Mouse (Mus musculus) MEL (cell line): ENCODE measurements around the gene Add2. TPM values are rescaled to one million over a fixed set of nuclear protein-coding genes. Genes with fewer than 3 reads are reported as not detected.

Source experiments
- DNase-seq: peaks from one replicate; pipeline ENCODE4 v3.0.0; 2011; ENCODE audit warnings: low read depth, low spot score
- H3K27ac ChIP-seq: 2 replicates; pipeline ENCODE4 v1.5.1; 2012; ENCODE audit warnings: low read depth, mild to moderate bottlenecking, control low read depth, low read length, moderate library complexity; ENCODE audit not compliant: control insufficient read depth
- H3K27me3 ChIP-seq, 2 experiments: fragments of 150-350 bp in 1 of 2; sonication (generic) in 1 of 2; 2 replicates each; pipeline ENCODE4 v1.6.1; 2012; ENCODE audit warnings: low read length in 2 of 2, mild to moderate bottlenecking in 2 of 2, improper control_type of control experiment in 1 of 2, moderate library complexity in 1 of 2; ENCODE audit not compliant: insufficient read depth in 2 of 2, control insufficient read depth in 1 of 2
- H3K36me3 ChIP-seq, 2 experiments: 2 replicates each; pipeline ENCODE4 v1.6.1; 2012 to 2014; ENCODE audit warnings: low read length in 2 of 2, improper control_type of control experiment in 1 of 2, inconsistent platforms in 1 of 2, mild to moderate bottlenecking in 1 of 2; ENCODE audit not compliant: insufficient read depth in 2 of 2, control insufficient read depth in 1 of 2
- H3K4me1 ChIP-seq, 2 experiments: fragments of 150-350 bp in 1 of 2; sonication (generic) in 1 of 2; 2 replicates each; pipeline ENCODE4 v1.6.1; 2012; ENCODE audit warnings: low read length in 2 of 2, improper control_type of control experiment in 1 of 2, mild to moderate bottlenecking in 1 of 2; ENCODE audit not compliant: insufficient read depth in 2 of 2, control insufficient read depth in 1 of 2
- H3K4me3 ChIP-seq, 2 experiments: fragments of 150-350 bp in 1 of 2; sonication (generic) in 1 of 2; 2 replicates each; pipeline ENCODE4 v1.5.1; 2012; ENCODE audit warnings: low read depth in 2 of 2, low read length in 2 of 2, mild to moderate bottlenecking in 2 of 2, moderate library complexity in 2 of 2, control low read depth in 1 of 2, improper control_type of control experiment in 1 of 2; ENCODE audit not compliant: control insufficient read depth in 1 of 2, insufficient read depth in 1 of 2
- H3K79me2 ChIP-seq: 2 replicates; pipeline ENCODE4 v1.6.1; 2012; ENCODE audit warnings: mild to moderate bottlenecking, low read length, moderate library complexity; ENCODE audit not compliant: control insufficient read depth, poor library complexity, insufficient read depth
- H3K9ac ChIP-seq: 2 replicates; pipeline ENCODE4 v1.6.1; 2012; ENCODE audit warnings: low read depth, mild to moderate bottlenecking, control low read depth, low read length, moderate library complexity; ENCODE audit not compliant: control insufficient read depth, poor library complexity, severe bottlenecking
- H3K9me3 ChIP-seq: fragments of 150-350 bp; sonication (generic); replicated peaks from 2 replicates; pipeline ENCODE4 v1.6.1; 2012; ENCODE audit warnings: mild to moderate bottlenecking, low read length, improper control_type of control experiment, moderate library complexity; ENCODE audit not compliant: insufficient read depth
- BHLHE40 ChIP-seq: IDR thresholded peaks from 2 replicates; pipeline ENCODE4 v1.6.1; 2012; ENCODE audit warnings: low read depth, mild to moderate bottlenecking, inconsistent platforms, low read length, improper control_type of control experiment, borderline replicate concordance
- CHD1 ChIP-seq: IDR thresholded peaks from 2 replicates; pipeline ENCODE4 v1.6.1; 2012; ENCODE audit warnings: low read depth, mild to moderate bottlenecking, inconsistent platforms, low read length, improper control_type of control experiment
- CTCF ChIP-seq, 3 experiments: IDR thresholded peaks in 2 of 3; conservative IDR thresholded peaks in 1 of 3; 2 replicates each; pipeline ENCODE4 v1.5.1; 2011 to 2012; ENCODE audit warnings: low read length in 3 of 3, low read depth in 2 of 3, mild to moderate bottlenecking in 2 of 3, improper control_type of control experiment in 1 of 3, inconsistent platforms in 1 of 3, mixed read lengths in 1 of 3, moderate library complexity in 1 of 3; ENCODE audit not compliant: control insufficient read depth in 1 of 3, insufficient read depth in 1 of 3, poor library complexity in 1 of 3, severe bottlenecking in 1 of 3
- EP300 ChIP-seq, 2 experiments: IDR thresholded peaks; 2 replicates each; pipeline ENCODE4 v1.6.1; 2011; ENCODE audit warnings: improper control_type of control experiment in 2 of 2, low read length in 2 of 2, low read depth in 1 of 2, mild to moderate bottlenecking in 1 of 2
- GATA1 ChIP-seq: IDR thresholded peaks from 2 replicates; pipeline ENCODE4 v1.6.1; 2011; ENCODE audit warnings: low read depth, low read length, improper control_type of control experiment
- KAT2A ChIP-seq: conservative IDR thresholded peaks from 2 replicates; pipeline ENCODE4 v1.6.1; 2012; ENCODE audit warnings: low read depth, low read length, improper control_type of control experiment, inconsistent platforms
- MAFK ChIP-seq: IDR thresholded peaks from 2 replicates; pipeline ENCODE4 v1.6.1; 2011; ENCODE audit warnings: low read depth, mild to moderate bottlenecking, low read length, improper control_type of control experiment, borderline replicate concordance
- MAX ChIP-seq: IDR thresholded peaks from 2 replicates; pipeline ENCODE4 v1.6.1; 2011; ENCODE audit warnings: low read length, improper control_type of control experiment
- MEF2A ChIP-seq: IDR thresholded peaks from 2 replicates; pipeline ENCODE4 v1.6.1; 2014; ENCODE audit warnings: low read depth, mild to moderate bottlenecking, inconsistent platforms, low read length, improper control_type of control experiment; ENCODE audit not compliant: poor library complexity, insufficient replicate concordance, severe bottlenecking; ENCODE audit errors: extremely low read depth
- MXI1 ChIP-seq: IDR thresholded peaks from 2 replicates; pipeline ENCODE4 v1.6.1; 2011; ENCODE audit warnings: mild to moderate bottlenecking, low read depth, low read length, improper control_type of control experiment
- NELFE ChIP-seq: IDR thresholded peaks from 2 replicates; pipeline ENCODE4 v1.6.1; 2011; ENCODE audit warnings: low read depth, low read length, improper control_type of control experiment
- NRF1 ChIP-seq: IDR thresholded peaks from 2 replicates; pipeline ENCODE4 v1.6.1; 2014; ENCODE audit warnings: low read depth, mild to moderate bottlenecking, inconsistent platforms, low read length, improper control_type of control experiment, moderate library complexity; ENCODE audit not compliant: poor library complexity, insufficient read depth, severe bottlenecking
- POLR2AphosphoS5 ChIP-seq: IDR thresholded peaks from 2 replicates; pipeline ENCODE4 v1.6.1; 2012; ENCODE audit warnings: low read depth, borderline replicate concordance, mild to moderate bottlenecking, inconsistent platforms, low read length, moderate library complexity, mixed read lengths
- TAL1 ChIP-seq: IDR thresholded peaks from 2 replicates; pipeline ENCODE4 v1.6.1; 2012; ENCODE audit warnings: mild to moderate bottlenecking, inconsistent platforms, low read length, moderate library complexity, mixed read lengths
- TBP ChIP-seq: IDR thresholded peaks from 2 replicates; pipeline ENCODE4 v1.8.0; 2011; ENCODE audit warnings: low read depth, low read length, improper control_type of control experiment
- UBTF ChIP-seq: IDR thresholded peaks from 2 replicates; pipeline ENCODE4 v1.6.1; 2012; ENCODE audit warnings: low read depth, mild to moderate bottlenecking, inconsistent platforms, low read length, improper control_type of control experiment, moderate library complexity, borderline replicate concordance; ENCODE audit not compliant: insufficient read depth
- USF1 ChIP-seq: IDR thresholded peaks from 2 replicates; pipeline ENCODE4 v1.6.1; 2014; ENCODE audit warnings: low read depth, mild to moderate bottlenecking, inconsistent platforms, low read length, improper control_type of control experiment, moderate library complexity
- USF2 ChIP-seq, 2 experiments: IDR thresholded peaks; 2 replicates each; pipeline ENCODE4 v1.6.1; 2011 to 2012; ENCODE audit warnings: improper control_type of control experiment in 2 of 2, low read length in 2 of 2, borderline replicate concordance in 1 of 2, inconsistent platforms in 1 of 2, low read depth in 1 of 2, mild to moderate bottlenecking in 1 of 2; ENCODE audit not compliant: insufficient read depth in 1 of 2
- ZKSCAN1 ChIP-seq: IDR thresholded peaks from 2 replicates; pipeline ENCODE4 v1.6.1; 2012; ENCODE audit warnings: low read depth, mild to moderate bottlenecking, inconsistent platforms, low read length, improper control_type of control experiment, moderate library complexity
- ZMIZ1 ChIP-seq: IDR thresholded peaks from 2 replicates; pipeline ENCODE4 v1.6.1; 2012; ENCODE audit warnings: low read depth, mild to moderate bottlenecking, inconsistent platforms, low read length, improper control_type of control experiment, moderate library complexity
- polyA plus RNA-seq, 2 experiments: library from polyadenylated mRNA; stranded (reverse) in 1 of 2; unstranded in 1 of 2; fragments of >175 nt in 1 of 2; fragments of >200 nt in 1 of 2; gene quantifications; 2 replicates each; pipeline versions ENCODE4 v1.2.1 to v1.2.4; 2012; ENCODE audit warnings: low replicate concordance in 2 of 2, low read depth in 1 of 2; ENCODE audit not compliant: insufficient read length in 2 of 2, insufficient read depth in 1 of 2, missing spikeins in 1 of 2
- total RNA-seq: library from RNA; depleted of rRNA; stranded (reverse); fragments of 300-350 nt; gene quantifications from 2 replicates; pipeline ENCODE4 v1.2.3, GENCODE M21; 2012

Add2 gene
- total and polyA plus RNA-seq, 3 experiments: 85.0 to 191 (median 129) TPM

DNA sequence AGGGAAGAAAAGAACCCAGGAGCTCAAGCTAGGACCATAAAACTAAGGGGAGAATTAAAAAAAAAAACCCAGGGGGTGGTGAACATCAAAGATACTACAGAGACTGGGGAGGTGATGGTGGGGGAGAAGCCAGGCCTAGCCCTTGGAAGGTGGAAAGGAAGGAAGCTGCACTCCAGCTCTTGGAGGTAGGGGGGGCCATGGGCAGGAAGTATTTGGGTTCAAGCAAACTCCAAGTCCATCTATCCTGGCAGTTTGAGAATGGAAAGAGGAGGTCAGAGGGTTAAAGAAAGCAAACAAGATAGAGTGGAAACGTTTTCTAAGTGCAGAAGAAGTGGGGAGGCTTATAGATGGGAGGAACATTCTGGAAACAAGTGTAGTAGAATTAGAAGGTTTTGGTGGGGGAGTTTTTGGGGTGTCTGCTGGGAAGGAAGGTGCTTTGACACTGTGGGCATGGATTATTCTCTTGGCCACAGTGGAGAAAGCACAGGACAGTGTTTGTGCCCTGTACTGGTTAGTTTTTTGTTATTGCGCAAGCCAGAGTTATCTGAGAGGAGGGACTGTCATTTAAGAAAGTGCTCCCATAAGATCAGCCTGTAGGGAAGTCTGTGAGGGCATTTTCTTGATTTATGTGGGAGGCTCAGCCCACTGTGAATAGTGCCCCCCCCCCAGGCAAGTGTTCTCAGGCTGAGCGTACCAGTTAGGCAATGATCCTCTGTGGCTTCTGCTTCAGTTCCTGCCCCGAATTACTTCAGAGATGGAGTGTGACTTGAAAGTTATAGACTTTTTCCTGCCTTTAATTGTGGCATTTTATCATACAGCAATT lies 8.9 kb upstream of the Add2 start:
- TF ChIP-seq CTCF (IDR thresholded peaks at IDR 0.05 in 2 of 3, conservative IDR thresholded peaks at IDR 0.05 in 1 of 3; ENCODE audit: control insufficient read depth in 1 of 3, insufficient read depth in 1 of 3, low read depth in 2 of 3, low read length in 3 of 3, poor library complexity in 1 of 3, severe bottlenecking in 1 of 3): no peak
- Histone ChIP-seq H3K9me3 (no peaks in the 10 kb centered on the region), H3K36me3 (no peaks in the 10 kb centered on the region), H3K9ac (no peak overlapping the region), H3K27ac (no peak overlapping the region), H3K4me3 (no peak overlapping the region), H3K79me2 (no peaks in the 10 kb centered on the region), H3K27me3 (peaks cover 1 to 6% of the 10 kb centered on the region in 2 experiments), H3K4me1 (no peaks in the 10 kb centered on the region)
- no peak for DNase-seq

DNA sequence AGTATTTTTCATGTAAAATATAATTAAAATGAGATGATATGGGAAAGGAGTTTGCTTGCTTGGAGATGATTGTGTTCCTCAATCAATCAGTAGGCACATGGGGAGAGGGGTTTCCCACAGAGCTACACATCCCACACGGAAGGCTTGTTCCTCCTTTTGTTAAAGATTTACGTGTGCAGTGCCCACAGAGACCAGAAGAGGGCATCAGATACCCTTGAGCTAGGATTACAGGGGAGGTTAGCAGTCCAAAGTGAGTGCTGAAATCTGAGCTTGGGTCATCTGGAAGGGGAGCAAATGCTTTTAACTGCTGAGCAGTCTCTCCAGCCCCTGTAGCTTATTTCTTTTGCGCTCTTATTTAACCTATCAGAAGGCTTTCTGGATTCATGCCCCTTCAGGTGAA lies 7.5 kb upstream of the Add2 start:
- H3K36me3 ChIP-seq: no peaks in the 10 kb centered on the region

DNA sequence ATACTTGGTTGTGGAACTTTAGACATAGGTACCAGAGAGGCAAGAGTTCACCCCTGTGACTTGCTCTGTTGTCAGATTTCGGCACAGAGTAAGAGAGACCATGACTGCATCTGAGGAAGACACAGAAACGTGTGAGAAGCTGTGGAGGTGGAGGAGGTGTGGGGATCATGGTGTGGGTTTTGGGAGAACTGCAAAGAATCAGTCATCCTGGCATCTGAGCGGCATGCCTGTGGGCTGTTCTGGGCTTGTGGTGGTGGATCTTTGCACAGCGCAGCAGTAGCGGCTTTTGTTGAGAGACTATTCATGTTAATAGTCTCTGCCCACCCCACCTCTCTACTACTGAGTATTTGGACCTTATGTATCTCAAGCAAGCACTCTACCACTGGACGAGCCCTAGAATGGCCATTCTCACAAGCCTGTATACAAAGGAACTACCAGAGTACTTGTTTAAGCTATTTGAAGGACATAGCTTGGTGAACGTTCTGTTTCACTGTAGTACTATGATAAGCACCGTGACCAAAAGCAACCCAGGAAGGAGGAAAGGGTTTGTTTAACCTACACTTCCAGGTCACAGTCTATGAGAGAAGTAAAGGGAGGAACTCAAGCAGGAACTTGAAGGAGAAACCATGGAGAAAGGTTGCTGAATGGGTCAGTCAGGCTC lies 1.7 kb upstream of the Add2 start:
- H3K27me3 ChIP-seq: peaks cover 2 to 5% of the 10 kb centered on the region in 2 experiments; a peak in 3 of 4 replicates
- H3K27ac ChIP-seq: no peak overlapping the region
- no peaks in the 10 kb centered on the region for H3K4me1 ChIP-seq
- no peak for TF ChIP-seq NRF1
- TF ChIP-seq USF1: no peak
- no peak for TF ChIP-seq BHLHE40
- no peak for TF ChIP-seq KAT2A
- no peak for TF ChIP-seq TAL1
- no peak for TF ChIP-seq TBP
- no peak for TF ChIP-seq ZKSCAN1
- no peak for TF ChIP-seq EP300 (IDR thresholded peaks at IDR 0.05; ENCODE audit: low read depth in 1 of 2, low read length in 2 of 2)
- no peak for TF ChIP-seq ZMIZ1
- TF ChIP-seq MAFK: no peak
- TF ChIP-seq GATA1: no peak
- TF ChIP-seq MEF2A: no peak
- no peak for TF ChIP-seq POLR2AphosphoS5
- no peak for TF ChIP-seq CHD1
- TF ChIP-seq USF2 (IDR thresholded peaks at IDR 0.05; ENCODE audit: borderline replicate concordance in 1 of 2, insufficient read depth in 1 of 2, low read depth in 1 of 2, low read length in 2 of 2): no peak
- TF ChIP-seq MXI1: no peak
- TF ChIP-seq NELFE: no peak
- TF ChIP-seq MAX: no peak
- TF ChIP-seq UBTF: no peak
- H3K9me3 ChIP-seq: no peaks in the 10 kb centered on the region
- no peaks in the 10 kb centered on the region for H3K79me2 ChIP-seq
- H3K4me3 ChIP-seq: no peak overlapping the region
- H3K36me3 ChIP-seq: no peaks in the 10 kb centered on the region
- no peak for DNase-seq
- no peak overlapping the region for H3K9ac ChIP-seq

More for the DNA sequence above, 7.5 kb upstream of the Add2 start:
- no peak for DNase-seq
- no peak overlapping the region for H3K4me3 ChIP-seq
- H3K9ac ChIP-seq: no peak overlapping the region
- H3K4me1 ChIP-seq: no peaks in the 10 kb centered on the region
- no peak for TF ChIP-seq EP300 (IDR thresholded peaks at IDR 0.05; ENCODE audit: low read depth in 1 of 2, low read length in 2 of 2)
- TF ChIP-seq, all 39 proteins: peak for 0
- Histone ChIP-seq H3K9me3 (no peaks in the 10 kb centered on the region), H3K79me2 (no peaks in the 10 kb centered on the region), H3K27me3 (peaks cover 3 to 6% of the 10 kb centered on the region in 2 experiments), H3K27ac (no peak overlapping the region)
